Mouse (Mus musculus) brown adipose tissue, adult 24 weeks (tissue): Measurements from ENCODE around the gene Npm1. TPM values are rescaled to one million over a fixed set of nuclear protein-coding genes. Genes with fewer than 3 reads are reported as not detected.

ENCODE experiments used
- H3K27ac ChIP-seq: fragments of 200-500 bp; replicated peaks from 2 replicates; pipeline ENCODE4 v1.5.1; 2012; ENCODE audit warnings: low read depth, mild to moderate bottlenecking, low read length
- H3K4me1 ChIP-seq: fragments of 200-500 bp; 2 replicates; pipeline ENCODE4 v1.6.1; 2012; ENCODE audit warnings: low read length, mixed read lengths; ENCODE audit not compliant: control insufficient read depth, insufficient read depth, insufficient read length
- H3K4me3 ChIP-seq: fragments of 200-500 bp; 2 replicates; pipeline ENCODE4 v1.5.1; 2012; ENCODE audit warnings: low read depth, mild to moderate bottlenecking, low read length, moderate library complexity; ENCODE audit not compliant: insufficient read depth
- polyA plus RNA-seq: library from polyadenylated mRNA; stranded (reverse); fragments of >200 nt; gene quantifications from 2 replicates; pipeline ENCODE4 v1.2.4, GENCODE M21; 2012; ENCODE audit not compliant: missing spikeins, insufficient read depth, insufficient read length

Npm1 gene
- polyA plus RNA-seq, 1 experiment = 195 TPM

DNA sequence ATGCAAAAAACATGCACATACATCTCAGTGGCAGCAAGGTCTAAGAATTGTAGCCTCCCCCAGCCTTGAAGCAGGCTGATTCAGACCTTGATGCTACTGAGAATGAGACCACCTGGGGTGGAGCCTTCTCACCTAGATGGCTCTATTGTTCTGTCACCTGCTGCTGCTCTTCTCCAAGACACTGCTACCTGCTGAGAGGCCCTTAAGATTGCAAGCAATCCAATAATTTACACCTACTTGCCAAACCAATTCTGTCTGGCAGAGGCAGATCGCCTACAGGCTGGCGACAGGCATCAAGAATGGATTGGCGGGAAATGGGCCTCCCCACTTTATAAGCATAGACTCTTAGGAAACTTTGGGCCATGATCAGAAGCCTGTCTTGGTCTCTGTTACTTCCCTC is 55.5 kb downstream of the Npm1 start:
- no peaks in the 10 kb centered on the region for H3K4me1 ChIP-seq
- no peak overlapping the region for H3K4me3 ChIP-seq
- no peak overlapping the region for H3K27ac ChIP-seq

GRCm38 (mm10) chr11:33104911-33105316 is 58.1 kb downstream of the Npm1 start:
- no peak overlapping the region for H3K4me3 ChIP-seq
- 0 out of 2 replicates have a peak, but pooled peaks cover 2% of the 10 kb centered on the region for H3K4me1 ChIP-seq
- H3K27ac ChIP-seq = no peak overlapping the region

DNA sequence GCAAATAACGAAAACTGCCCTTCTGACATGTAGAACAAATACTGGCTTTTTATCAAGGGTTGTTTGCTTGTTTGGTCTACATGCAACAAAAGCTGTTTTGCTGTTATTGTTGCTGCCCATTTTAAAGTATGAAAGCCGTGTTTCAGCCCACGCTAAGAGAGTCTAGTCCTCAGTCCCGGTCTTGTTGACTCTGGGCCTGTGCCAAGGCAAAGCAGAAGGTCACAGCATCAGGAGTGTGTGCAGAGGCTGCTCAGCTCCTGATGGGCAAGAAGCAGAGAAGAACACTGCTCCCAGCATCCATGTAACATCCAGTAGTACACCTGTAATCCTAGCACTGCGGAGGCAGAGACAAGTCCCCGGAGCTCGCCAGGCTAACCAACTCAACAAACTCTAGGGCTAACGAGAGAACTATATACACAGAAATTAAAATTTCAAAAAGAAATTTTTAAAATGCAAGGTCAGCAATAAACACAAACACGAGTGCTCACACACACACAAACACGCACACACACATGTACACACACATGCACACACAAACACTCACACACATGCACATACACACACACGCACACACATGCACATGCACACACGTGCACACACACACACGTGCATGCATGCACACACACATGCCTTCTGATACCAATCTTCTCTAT is 59.6 kb downstream of the Npm1 start:
- Histone ChIP-seq H3K4me1 (0 out of 2 replicates have a peak, but pooled peaks cover 4% of the 10 kb centered on the region), H3K27ac (no peak overlapping the region), H3K4me3 (no peak overlapping the region)

Other genes starting within 250 kb of the Npm1 start
- 2.1 TPM in 1 of 2 replicates, not detected in the other for gene Fgf18, start 15.8 kb downstream of the Npm1 start, polyA plus RNA-seq
- gene Tlx3, start 40.4 kb upstream of the Npm1 start, polyA plus RNA-seq = not detected in 2 replicates
- gene Gm12117, start 113.5 kb upstream of the Npm1 start, polyA plus RNA-seq = not detected in 2 replicates